Mouse (Mus musculus) embryonic facial prominence, embryonic 12.5 days (tissue): ENCODE measurements around the gene Adgrl2. TPM values are rescaled to one million over a fixed set of nuclear protein-coding genes. Genes with fewer than 3 reads are reported as not detected.

ENCODE experiments used
- ATAC-seq: fragments of 200-750 bp; cut with Nextera tagmentation; 2 replicates; pipeline ENCODE4 v1.8.0; 2017; ENCODE audit not compliant: insufficient number of reproducible peaks, insufficient read depth, low FRiP score, low TSS enrichment
- H3K27ac ChIP-seq: fragments of 300-500 bp; sonication (generic); 2 replicates; pipeline ENCODE4 v1.5.1; 2016; ENCODE audit warnings: mild to moderate bottlenecking
- H3K27me3 ChIP-seq: fragments of 300-500 bp; sonication (generic); 2 replicates; pipeline ENCODE4 v1.6.1; 2016; ENCODE audit warnings: mild to moderate bottlenecking, moderate library complexity
- H3K36me3 ChIP-seq: fragments of 300-500 bp; sonication (generic); 2 replicates; pipeline ENCODE4 v1.6.1; 2016; ENCODE audit warnings: mild to moderate bottlenecking
- H3K4me1 ChIP-seq: fragments of 300-500 bp; sonication (generic); 2 replicates; pipeline ENCODE4 v1.6.1; 2016
- H3K4me2 ChIP-seq: fragments of 300-500 bp; sonication (generic); replicated peaks from 2 replicates; pipeline ENCODE4 v1.6.1; 2016; ENCODE audit warnings: mild to moderate bottlenecking, moderate library complexity
- H3K4me3 ChIP-seq: fragments of 300-500 bp; sonication (generic); 2 replicates; pipeline ENCODE4 v1.5.1; 2016; ENCODE audit warnings: mild to moderate bottlenecking
- H3K9ac ChIP-seq: fragments of 300-500 bp; sonication (generic); 2 replicates; pipeline ENCODE4 v1.6.1; 2016; ENCODE audit warnings: mild to moderate bottlenecking, moderate library complexity
- H3K9me3 ChIP-seq: fragments of 300-500 bp; sonication (generic); 2 replicates; pipeline ENCODE4 v1.6.1; 2016; ENCODE audit warnings: mild to moderate bottlenecking, moderate library complexity
- WGBS: fragments of 180-500 bp; shearing (Covaris S2); methylation state at CpG from one replicate; pipeline ENCODE4 v1.1.7; 2016; 5-methylcytosine and 5-hydroxymethylcytosine counted together
- polyA plus RNA-seq: library from polyadenylated mRNA; unstranded; fragments of >200 nt; fragmentation: Nextera tagmentation; extraction: Ambion mirVana; gene quantifications from 2 replicates; pipeline ENCODE4 v1.2.1, GENCODE M21; 2016

The Adgrl2 gene
- polyA plus RNA-seq, 1 experiment from 2014 or later = 141 TPM

DNA sequence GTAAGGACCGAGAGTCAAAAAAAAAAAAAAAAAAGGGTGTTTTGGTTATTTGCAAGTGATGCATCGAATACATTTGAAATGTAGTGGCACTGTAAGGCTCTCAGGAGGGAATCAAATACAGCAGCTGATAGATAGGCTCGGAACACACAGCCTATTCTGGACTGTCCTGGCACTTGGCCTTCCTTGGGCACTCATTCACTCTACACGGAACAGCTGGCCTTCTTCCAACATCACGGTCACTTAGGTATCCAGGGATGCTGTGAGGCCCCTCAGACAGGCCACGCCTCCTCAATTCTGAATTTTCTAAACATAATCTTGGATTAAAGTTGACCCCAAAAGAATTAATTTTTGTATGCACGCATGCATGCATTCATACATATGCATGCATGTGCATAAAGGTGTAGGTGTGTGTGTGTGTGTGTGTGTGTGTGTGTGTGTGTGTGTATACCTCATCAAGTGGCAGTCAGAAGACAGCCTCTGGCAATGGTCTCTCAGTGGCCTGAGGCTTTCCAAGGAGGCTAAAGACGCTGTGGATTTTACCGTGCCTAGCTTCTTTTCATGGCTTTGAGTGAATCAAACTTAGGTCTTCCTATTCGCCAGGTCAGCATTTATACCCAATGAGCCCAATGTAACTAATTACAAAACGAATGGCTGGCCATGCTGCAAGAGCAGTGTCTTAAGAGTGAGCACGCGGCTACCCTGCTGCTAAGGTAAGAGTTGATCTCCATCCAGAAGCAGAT lies 152.1 kb downstream of the Adgrl2 start:
- no peak for ATAC-seq
- no peaks in the 10 kb centered on the region for H3K27me3 ChIP-seq
- WGBS = 84% methylated on average over 13 of the region's 13 CpGs

DNA sequence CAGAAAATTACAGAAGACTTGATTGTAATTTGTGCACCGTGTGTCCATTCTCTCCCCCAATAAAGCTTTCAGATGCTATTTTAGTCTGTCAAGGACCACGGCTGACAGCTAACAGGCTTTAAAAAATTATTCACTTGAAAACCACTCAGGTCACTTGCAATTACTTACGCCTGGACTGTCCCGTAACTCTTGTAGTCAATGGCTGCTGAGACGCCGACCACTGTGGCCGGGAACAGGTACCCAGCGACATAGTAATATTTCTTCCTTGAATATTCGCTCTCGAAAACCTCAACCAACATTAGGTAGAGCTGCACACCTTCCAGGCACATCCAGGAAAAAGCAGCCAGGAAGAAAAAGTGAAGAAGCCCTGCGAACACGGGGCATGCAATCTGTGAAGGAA lies 155.2 kb downstream of the Adgrl2 start:
- H3K27ac ChIP-seq = no peak overlapping the region
- no peak overlapping the region for H3K4me3 ChIP-seq
- no peak for ATAC-seq
- 90% methylated on average over 12 of the region's 12 CpGs for WGBS
- H3K4me2 ChIP-seq = no peak overlapping the region
- H3K4me1 ChIP-seq = no peaks in the 10 kb centered on the region
- H3K9ac ChIP-seq = no peak overlapping the region
- H3K36me3 ChIP-seq = peaks cover 80% of the 10 kb centered on the region
- H3K9me3 ChIP-seq = no peaks in the 10 kb centered on the region
- no peaks in the 10 kb centered on the region for H3K27me3 ChIP-seq

More for the DNA sequence above, 152.1 kb downstream of the Adgrl2 start:
- Histone ChIP-seq H3K4me2 (no peak overlapping the region), H3K36me3 (peaks cover 64% of the 10 kb centered on the region), H3K9me3 (no peaks in the 10 kb centered on the region), H3K4me1 (no peaks in the 10 kb centered on the region), H3K4me3 (no peak overlapping the region), H3K27ac (no peak overlapping the region), H3K9ac (no peak overlapping the region)

DNA sequence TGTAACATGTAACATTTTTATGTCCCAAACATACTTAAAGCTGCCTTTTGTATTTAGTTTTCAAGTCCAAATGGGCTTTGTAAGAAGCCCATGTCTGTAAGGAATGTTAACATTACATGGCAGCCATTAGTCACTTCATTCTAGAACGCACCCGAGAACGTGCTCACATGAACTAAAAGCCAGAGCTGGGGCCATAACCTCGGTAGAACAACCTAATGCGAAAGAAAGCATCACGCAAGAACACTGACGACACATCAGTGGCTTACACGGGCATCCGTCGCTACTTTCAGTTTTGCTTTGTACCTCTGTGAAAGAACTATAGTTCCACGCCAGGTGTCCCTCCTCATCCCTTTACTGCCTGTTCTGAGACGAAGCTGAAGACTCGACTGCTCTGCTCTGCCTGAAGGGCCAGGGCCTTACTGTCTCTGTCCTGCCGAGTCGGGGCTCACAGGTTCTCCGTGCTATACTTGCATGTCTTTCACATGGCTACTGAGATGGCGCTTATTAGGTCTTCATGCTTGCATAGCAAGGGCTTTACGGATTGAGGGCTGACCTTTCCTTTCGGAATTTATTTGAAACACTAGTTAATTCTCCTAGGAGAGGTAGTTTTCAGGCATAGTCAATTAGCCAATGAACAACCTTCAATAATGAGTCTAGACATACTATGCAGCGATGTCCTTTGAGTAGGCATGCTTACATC lies 157.1 kb downstream of the Adgrl2 start:
- Histone ChIP-seq H3K9me3 (no peaks in the 10 kb centered on the region), H3K27ac (no peak overlapping the region), H3K4me2 (no peak overlapping the region), H3K27me3 (no peaks in the 10 kb centered on the region), H3K4me3 (no peak overlapping the region), H3K4me1 (no peaks in the 10 kb centered on the region), H3K36me3 (peaks cover 82% of the 10 kb centered on the region), H3K9ac (no peak overlapping the region)
- ATAC-seq = no peak
- WGBS = 92% methylated on average over 20 of the region's 20 CpGs

DNA sequence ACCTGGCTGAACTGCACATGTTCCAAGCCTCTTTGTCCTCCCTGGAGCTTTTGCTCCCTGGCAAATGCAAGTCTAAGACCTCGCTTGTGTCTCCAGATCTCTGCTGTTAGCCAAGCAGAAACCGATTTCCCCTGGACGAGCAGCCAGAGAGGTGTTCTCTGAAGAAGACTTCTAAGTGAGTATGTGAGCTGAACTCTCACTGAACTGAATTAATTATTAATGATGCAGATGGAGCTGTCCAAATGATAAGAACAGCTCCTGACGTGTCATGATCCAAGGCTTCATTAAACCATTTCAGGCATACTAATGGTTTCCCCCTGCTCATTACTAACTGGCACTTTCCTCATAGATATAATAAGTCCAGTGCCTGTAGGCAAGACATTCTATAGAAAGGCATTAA lies 158.4 kb downstream of the Adgrl2 start:
- Histone ChIP-seq H3K27me3 (no peaks in the 10 kb centered on the region), H3K4me3 (no peak overlapping the region), H3K36me3 (peaks cover 73% of the 10 kb centered on the region), H3K4me1 (no peaks in the 10 kb centered on the region), H3K9me3 (no peaks in the 10 kb centered on the region), H3K4me2 (no peak overlapping the region), H3K9ac (no peak overlapping the region), H3K27ac (no peak overlapping the region)
- 90% methylated on average over 4 of the region's 4 CpGs for WGBS
- no peak for ATAC-seq

DNA sequence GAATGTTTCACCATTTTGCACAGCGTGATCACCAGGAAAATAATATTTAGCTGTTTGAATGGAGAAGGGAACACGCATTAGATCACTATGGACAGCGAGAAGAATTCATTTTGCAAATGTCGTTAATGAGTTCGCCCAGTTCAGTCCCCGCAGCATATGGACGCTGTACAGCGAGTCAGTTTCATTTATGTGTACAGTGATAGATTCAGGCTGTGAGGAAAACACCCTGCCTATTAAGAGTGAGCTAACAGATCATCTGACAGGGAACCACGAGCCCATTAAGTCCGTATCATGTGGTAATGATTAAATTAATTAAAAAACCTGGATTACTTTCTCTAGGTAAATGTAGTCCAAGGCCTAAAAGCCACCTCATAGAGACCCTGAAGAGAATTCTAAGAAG lies 161.8 kb downstream of the Adgrl2 start:
- Histone ChIP-seq H3K9ac (no peak overlapping the region), H3K4me3 (no peak overlapping the region), H3K4me2 (no peak overlapping the region), H3K36me3 (peaks cover 71% of the 10 kb centered on the region), H3K9me3 (no peaks in the 10 kb centered on the region), H3K27me3 (no peaks in the 10 kb centered on the region), H3K4me1 (no peaks in the 10 kb centered on the region), H3K27ac (no peak overlapping the region)
- no peak for ATAC-seq
- WGBS = 79% methylated on average over 10 of the region's 10 CpGs

DNA sequence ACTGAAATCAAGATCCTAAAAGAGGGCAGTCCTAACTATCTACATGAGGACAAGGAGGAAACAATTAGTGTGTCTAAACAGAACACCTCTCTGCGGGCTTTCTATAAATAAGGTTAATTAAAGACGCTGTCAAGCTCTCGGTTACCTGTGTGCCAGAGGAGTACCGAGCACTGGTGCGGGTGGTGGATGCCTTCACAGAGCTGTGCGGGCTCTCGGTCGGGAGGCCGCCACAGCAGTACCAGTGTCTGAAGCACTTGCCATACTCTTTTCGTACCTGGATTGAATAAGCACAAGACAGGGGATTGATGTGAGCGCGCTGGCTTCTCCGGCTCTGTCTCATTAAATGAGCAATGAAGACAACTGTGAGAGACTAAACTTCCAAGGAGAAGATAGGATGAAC lies 166.8 kb downstream of the Adgrl2 start:
- H3K36me3 ChIP-seq = peaks cover 84% of the 10 kb centered on the region
- no peak for ATAC-seq
- H3K9me3 ChIP-seq = no peaks in the 10 kb centered on the region
- no peaks in the 10 kb centered on the region for H3K4me1 ChIP-seq
- no peak overlapping the region for H3K9ac ChIP-seq
- no peak overlapping the region for H3K4me3 ChIP-seq
- H3K27ac ChIP-seq = no peak overlapping the region
- H3K4me2 ChIP-seq = no peak overlapping the region
- H3K27me3 ChIP-seq = no peaks in the 10 kb centered on the region
- WGBS = 96% methylated on average over 13 of the region's 13 CpGs

DNA sequence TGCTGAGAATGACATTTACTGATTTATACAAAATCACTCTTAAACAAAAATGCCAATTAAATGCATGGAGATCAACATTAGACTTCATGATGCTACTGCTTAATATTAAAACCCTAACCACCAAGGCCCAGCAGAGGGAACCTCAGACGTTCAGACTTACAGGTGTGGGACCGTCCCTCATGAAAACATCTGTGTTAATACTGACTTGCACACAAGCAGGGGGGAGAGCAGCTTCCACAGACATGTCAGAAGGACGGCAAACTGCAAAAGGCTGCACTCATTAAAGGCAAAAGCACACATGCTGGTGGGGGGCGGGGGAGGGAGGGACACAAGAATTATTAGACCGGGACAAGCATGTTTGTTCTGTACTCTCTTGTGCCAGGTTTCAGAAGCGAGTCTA lies 168.7 kb downstream of the Adgrl2 start:
- no peak for ATAC-seq
- no peaks in the 10 kb centered on the region for H3K9me3 ChIP-seq
- H3K36me3 ChIP-seq = peaks cover 96% of the 10 kb centered on the region
- 84% methylated on average over 6 of the region's 6 CpGs for WGBS
- H3K27me3 ChIP-seq = no peaks in the 10 kb centered on the region
- H3K9ac ChIP-seq = no peak overlapping the region
- no peak overlapping the region for H3K4me3 ChIP-seq
- H3K4me2 ChIP-seq = no peak overlapping the region
- no peaks in the 10 kb centered on the region for H3K4me1 ChIP-seq
- H3K27ac ChIP-seq = no peak overlapping the region

DNA sequence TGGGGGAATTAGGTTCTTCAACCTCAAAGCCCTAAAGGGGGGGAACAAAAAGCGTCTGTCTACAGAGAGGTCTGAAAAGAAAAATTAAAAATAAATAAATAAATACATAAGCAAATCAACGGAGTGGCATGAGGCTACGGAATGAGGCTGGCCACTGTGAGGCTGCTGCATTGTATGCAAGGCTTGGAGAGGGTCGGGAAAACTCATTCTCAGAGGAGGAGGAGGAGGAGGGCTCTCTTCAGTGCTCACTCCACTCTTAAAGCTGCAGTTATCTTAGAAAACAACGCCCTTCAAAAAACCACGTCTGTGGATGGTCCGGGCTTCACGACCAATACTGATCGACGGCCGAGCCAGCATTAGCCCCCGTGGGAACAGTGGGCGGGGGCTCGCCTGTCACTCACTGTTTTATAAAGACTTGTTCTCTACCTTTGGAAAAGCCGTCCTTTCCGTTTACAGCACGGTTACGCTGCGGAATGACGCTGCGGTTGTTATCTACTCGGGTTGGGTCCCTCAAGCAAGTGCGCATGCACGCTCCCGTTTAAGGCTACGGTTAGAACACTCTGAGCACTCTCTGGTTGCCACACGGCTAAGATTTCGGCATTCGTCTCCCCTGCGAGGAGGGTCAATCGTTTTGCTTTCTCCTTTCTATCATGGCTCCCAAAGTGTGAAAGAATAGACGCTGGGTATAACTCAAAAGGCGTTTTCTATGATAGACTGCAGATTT lies 170.9 kb downstream of the Adgrl2 start:
- no peaks in the 10 kb centered on the region for H3K4me1 ChIP-seq
- no peak overlapping the region for H3K9ac ChIP-seq
- no peak for ATAC-seq
- peaks cover 87% of the 10 kb centered on the region for H3K36me3 ChIP-seq
- no peak overlapping the region for H3K27ac ChIP-seq
- H3K27me3 ChIP-seq = no peaks in the 10 kb centered on the region
- no peak overlapping the region for H3K4me2 ChIP-seq
- no peak overlapping the region for H3K4me3 ChIP-seq
- 88% methylated on average over 33 of the region's 33 CpGs for WGBS
- H3K9me3 ChIP-seq = no peaks in the 10 kb centered on the region

DNA sequence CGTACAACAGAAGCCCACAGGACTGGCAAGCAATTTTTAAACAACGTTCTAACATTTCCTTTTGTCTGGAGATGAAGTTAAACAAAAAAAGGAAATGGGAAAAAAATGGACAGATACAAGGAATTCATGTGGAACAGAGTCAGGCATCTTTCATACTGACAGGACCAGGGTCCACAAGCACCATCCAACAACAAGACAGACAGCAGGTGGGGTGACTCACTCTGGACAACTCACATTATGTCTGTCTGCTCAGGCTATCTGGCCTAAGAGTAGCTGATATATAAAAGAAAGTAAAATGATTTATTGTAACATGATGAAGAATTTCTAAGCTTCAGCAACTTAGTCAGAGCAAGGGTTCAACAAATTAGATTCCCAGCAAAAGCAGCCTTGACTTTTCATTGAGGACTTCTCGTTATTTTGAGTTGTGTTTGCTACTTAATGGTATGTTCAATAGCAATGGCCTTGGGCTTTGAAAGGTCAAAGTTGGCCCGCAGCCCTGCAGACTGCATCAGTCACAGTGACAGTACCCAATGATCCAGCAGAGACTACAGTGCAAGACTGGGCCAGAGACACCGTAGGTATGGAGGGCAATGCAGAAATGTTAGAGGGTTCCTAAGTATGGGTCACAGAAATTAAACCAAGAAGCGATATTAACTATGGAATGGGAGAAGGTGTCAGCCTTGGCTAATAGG lies 171.8 kb downstream of the Adgrl2 start:
- Histone ChIP-seq H3K4me1 (no peaks in the 10 kb centered on the region), H3K9me3 (no peaks in the 10 kb centered on the region), H3K9ac (no peak overlapping the region), H3K27ac (no peak overlapping the region), H3K36me3 (peaks cover 78% of the 10 kb centered on the region), H3K27me3 (no peaks in the 10 kb centered on the region), H3K4me3 (no peak overlapping the region), H3K4me2 (no peak overlapping the region)
- no peak for ATAC-seq
- 85% methylated on average over 6 of the region's 6 CpGs for WGBS

DNA sequence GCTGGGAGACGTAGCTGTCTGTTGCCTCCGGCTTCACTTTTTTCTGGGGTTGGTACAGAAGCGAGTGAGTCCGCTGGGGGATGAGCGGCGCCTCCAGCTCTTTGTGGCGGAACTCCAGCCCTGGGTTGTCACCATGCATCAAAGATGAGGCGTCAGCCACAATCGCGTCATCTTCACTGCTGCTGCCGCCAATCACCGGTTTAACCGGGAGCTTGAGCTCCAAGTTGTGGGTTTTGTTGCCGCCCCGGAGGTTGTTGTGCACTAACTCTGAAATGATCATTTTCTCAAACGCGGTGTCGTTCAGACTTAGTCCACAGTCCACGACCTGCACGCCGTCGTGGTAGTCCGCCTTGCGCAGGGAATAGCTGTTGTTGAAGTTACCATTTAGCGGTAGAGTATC lies 172.9 kb downstream of the Adgrl2 start:
- ATAC-seq = no peak
- Histone ChIP-seq H3K27ac (no peak overlapping the region), H3K4me1 (no peaks in the 10 kb centered on the region), H3K4me2 (no peak overlapping the region), H3K9me3 (no peaks in the 10 kb centered on the region), H3K36me3 (peaks cover 68% of the 10 kb centered on the region), H3K27me3 (no peaks in the 10 kb centered on the region), H3K4me3 (no peak overlapping the region), H3K9ac (no peak overlapping the region)
- WGBS = 97% methylated on average over 25 of the region's 25 CpGs

DNA sequence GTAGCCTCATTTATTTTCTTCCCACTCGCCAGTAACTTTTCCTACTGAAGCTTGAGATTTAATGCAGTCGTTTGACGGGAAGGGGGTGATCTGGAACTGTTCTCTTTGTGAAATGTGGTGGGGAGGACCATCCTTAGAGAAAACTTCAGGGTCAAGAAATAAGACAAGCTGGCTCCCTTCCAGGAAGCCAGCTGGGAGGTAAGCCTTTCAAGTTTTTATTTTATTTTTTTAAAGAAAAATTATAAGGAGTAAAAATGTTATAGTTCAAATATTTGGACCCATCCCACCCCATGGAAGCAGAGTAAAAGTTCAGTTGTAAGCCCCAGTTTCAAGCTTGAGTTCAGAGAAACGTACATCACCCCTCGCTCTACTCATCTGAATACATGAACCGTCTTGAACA lies 177.2 kb downstream of the Adgrl2 start:
- WGBS = 65% methylated on average over 6 of the region's 6 CpGs
- no peaks in the 10 kb centered on the region for H3K27me3 ChIP-seq

More for the DNA sequence above, 177.2 kb downstream of the Adgrl2 start:
- Histone ChIP-seq H3K9ac (no peak overlapping the region), H3K27ac (no peak overlapping the region), H3K4me2 (no peak overlapping the region), H3K4me3 (no peak overlapping the region), H3K9me3 (no peaks in the 10 kb centered on the region), H3K36me3 (peaks cover 27% of the 10 kb centered on the region), H3K4me1 (0 out of 2 replicates have a peak, but pooled peaks cover 3% of the 10 kb centered on the region)
- ATAC-seq = no peak
